Mouse (Mus musculus): ENCODE results near the gene Paqr7. TPM values are rescaled to one million over a fixed set of nuclear protein-coding genes. Genes with fewer than 3 reads are reported as not detected.
A peak's percentile ranks its signal among the peaks of the same experiment; 100 is the strongest.

Paqr7 gene
- polyA plus RNA-seq, 1 experiment from 2014 or later: 70.3 TPM

GRCm38 (mm10) chr4:134469341-134469796 is 27.1 kb upstream of the Paqr7 start:
- Histone ChIP-seq H3K9ac (ENCODE audit: low read depth, low read length) (peak overlapping the region; percentile 77; the same call in 1 of the 2 replicates), H3K27me3 (replicated peaks; ENCODE audit: control insufficient read depth, insufficient read depth, low read length) (no peaks in the 10 kb centered on the region), H3K27ac (ENCODE audit: low read depth, low read length) (no peak overlapping the region), H3K4me3 (ENCODE audit: low read depth, low read length) (peak overlapping the region; percentile 82), H3K36me3 (ENCODE audit: control insufficient read depth, insufficient read depth) (0 out of 2 replicates have a peak, but pooled peaks cover 8% of the 10 kb centered on the region), H3K4me2 (replicated peaks; ENCODE audit: low read depth) (peak overlapping the region; percentile 99), H3K4me1 (replicated peaks; ENCODE audit: control insufficient read depth, insufficient read depth, low read length) (no peaks in the 10 kb centered on the region), H3K9me3 (ENCODE audit: control insufficient read depth) (no peaks in the 10 kb centered on the region)
- no peak for TF ChIP-seq CTCF (IDR thresholded peaks at IDR 0.05; ENCODE audit: low read depth)
- no peak for ATAC-seq
- WGBS: 9% methylated on average over 6 of the region's 6 CpGs

- Histone ChIP-seq H3K4me3 (ENCODE audit: low read depth, low read length) (no peak overlapping the region), H3K27ac (ENCODE audit: low read depth, low read length) (no peak overlapping the region), H3K9ac (ENCODE audit: low read depth, low read length) (no peak overlapping the region), H3K36me3 (ENCODE audit: control insufficient read depth, insufficient read depth) (0 out of 2 replicates have a peak, but pooled peaks cover 14% of the 10 kb centered on the region), H3K9me3 (ENCODE audit: control insufficient read depth) (no peaks in the 10 kb centered on the region), H3K4me2 (replicated peaks; ENCODE audit: low read depth) (peak overlapping the region; percentile 99), H3K27me3 (replicated peaks; ENCODE audit: control insufficient read depth, insufficient read depth, low read length) (no peaks in the 10 kb centered on the region), H3K4me1 (replicated peaks; ENCODE audit: control insufficient read depth, insufficient read depth, low read length) (no peaks in the 10 kb centered on the region)
- ATAC-seq: no peak
- 59% methylated on average over 3 of the region's 3 CpGs for WGBS
- TF ChIP-seq CTCF (IDR thresholded peaks at IDR 0.05; ENCODE audit: low read depth): no peak
Observed at GRCm38 (mm10) chr4:134469985-134470384, 26.5 kb upstream of the Paqr7 start.

- ATAC-seq: no peak
Observed at GRCm38 (mm10) chr4:134471469-134471868, 25.0 kb upstream of the Paqr7 start.

GRCm38 (mm10) chr4:134473764-134474163 is 22.7 kb upstream of the Paqr7 start:
- Histone ChIP-seq H3K36me3 (ENCODE audit: control insufficient read depth, insufficient read depth) (peaks cover 14% of the 10 kb centered on the region; the same call in 1 of the 2 replicates), H3K4me1 (replicated peaks; ENCODE audit: control insufficient read depth, insufficient read depth, low read length) (no peaks in the 10 kb centered on the region), H3K27ac (ENCODE audit: low read depth, low read length) (0 out of 2 replicates have a peak overlapping the region, but pooled peaks have one; percentile 0), H3K9me3 (ENCODE audit: control insufficient read depth) (no peaks in the 10 kb centered on the region), H3K4me3 (ENCODE audit: low read depth, low read length) (no peak overlapping the region), H3K9ac (ENCODE audit: low read depth, low read length) (no peak overlapping the region), H3K27me3 (replicated peaks; ENCODE audit: control insufficient read depth, insufficient read depth, low read length) (no peaks in the 10 kb centered on the region), H3K4me2 (replicated peaks; ENCODE audit: low read depth) (no peak overlapping the region)
- TF ChIP-seq CTCF (IDR thresholded peaks at IDR 0.05; ENCODE audit: low read depth): no peak
- ATAC-seq: no peak
- 78% methylated on average over 4 of the region's 4 CpGs for WGBS

More at GRCm38 (mm10) chr4:134471469-134471868, 25.0 kb upstream of the Paqr7 start:
- no peaks in the 10 kb centered on the region for H3K27me3 ChIP-seq (replicated peaks; ENCODE audit: control insufficient read depth, insufficient read depth, low read length)
- no peak overlapping the region; the same call in 1 of the 2 replicates for H3K27ac ChIP-seq (ENCODE audit: low read depth, low read length)
- H3K9ac ChIP-seq (ENCODE audit: low read depth, low read length): no peak overlapping the region
- H3K36me3 ChIP-seq (ENCODE audit: control insufficient read depth, insufficient read depth): peaks cover 14% of the 10 kb centered on the region; the same call in 1 of the 2 replicates
- peak; percentile 56 for TF ChIP-seq CTCF (IDR thresholded peaks at IDR 0.05; ENCODE audit: low read depth)
- H3K4me1 ChIP-seq (replicated peaks; ENCODE audit: control insufficient read depth, insufficient read depth, low read length): no peaks in the 10 kb centered on the region
- H3K4me3 ChIP-seq (ENCODE audit: low read depth, low read length): no peak overlapping the region
- no peaks in the 10 kb centered on the region for H3K9me3 ChIP-seq (ENCODE audit: control insufficient read depth)
- no peak overlapping the region for H3K4me2 ChIP-seq (replicated peaks; ENCODE audit: low read depth)

GRCm38 (mm10) chr4:134474240-134474639 is 22.3 kb upstream of the Paqr7 start:
- H3K27me3 ChIP-seq (replicated peaks; ENCODE audit: control insufficient read depth, insufficient read depth, low read length): no peaks in the 10 kb centered on the region
- H3K9ac ChIP-seq (ENCODE audit: low read depth, low read length): no peak overlapping the region
- 0 out of 2 replicates have a peak overlapping the region, but pooled peaks have one; percentile 0 for H3K27ac ChIP-seq (ENCODE audit: low read depth, low read length)
- no peak overlapping the region for H3K4me2 ChIP-seq (replicated peaks; ENCODE audit: low read depth)
- no peak overlapping the region for H3K4me3 ChIP-seq (ENCODE audit: low read depth, low read length)
- H3K4me1 ChIP-seq (replicated peaks; ENCODE audit: control insufficient read depth, insufficient read depth, low read length): no peaks in the 10 kb centered on the region
- ATAC-seq: no peak
- H3K36me3 ChIP-seq (ENCODE audit: control insufficient read depth, insufficient read depth): peaks cover 14% of the 10 kb centered on the region; the same call in 1 of the 2 replicates
- no peaks in the 10 kb centered on the region for H3K9me3 ChIP-seq (ENCODE audit: control insufficient read depth)
- no peak for TF ChIP-seq CTCF (IDR thresholded peaks at IDR 0.05; ENCODE audit: low read depth)
- 78% methylated on average over 8 of the region's 8 CpGs for WGBS

GRCm38 (mm10) chr4:134476899-134477298 is 19.6 kb upstream of the Paqr7 start:
- Histone ChIP-seq H3K4me1 (replicated peaks; ENCODE audit: control insufficient read depth, insufficient read depth, low read length) (no peaks in the 10 kb centered on the region; the same call in 1 of the 2 replicates), H3K27ac (ENCODE audit: low read depth, low read length) (no peak overlapping the region)

More at GRCm38 (mm10) chr4:134476899-134477298, 19.6 kb upstream of the Paqr7 start:
- H3K27me3 ChIP-seq (replicated peaks; ENCODE audit: control insufficient read depth, insufficient read depth, low read length): no peaks in the 10 kb centered on the region
- WGBS: 89% methylated on average over 8 of the region's 8 CpGs
- no peak overlapping the region for H3K9ac ChIP-seq (ENCODE audit: low read depth, low read length)
- ATAC-seq: no peak
- no peaks in the 10 kb centered on the region for H3K9me3 ChIP-seq (ENCODE audit: control insufficient read depth)
- TF ChIP-seq CTCF (IDR thresholded peaks at IDR 0.05; ENCODE audit: low read depth): no peak
- H3K36me3 ChIP-seq (ENCODE audit: control insufficient read depth, insufficient read depth): peaks cover 9% of the 10 kb centered on the region; the same call in 1 of the 2 replicates
- no peak overlapping the region for H3K4me3 ChIP-seq (ENCODE audit: low read depth, low read length)
- no peak overlapping the region for H3K4me2 ChIP-seq (replicated peaks; ENCODE audit: low read depth)

Data from intestine, postnatal 0 days (tissue).